Mouse (Mus musculus) limb, embryonic 14.5 days (tissue): ENCODE data around the gene Zfp239. TPM values are rescaled to one million over a fixed set of nuclear protein-coding genes. Genes with fewer than 3 reads are reported as not detected.
A peak's percentile ranks its signal among the peaks of the same experiment; 100 is the strongest.

Experiments
- ATAC-seq: fragments of 200-750 bp; cut with Nextera tagmentation; 2 replicates; pipeline ENCODE4 v1.8.0; 2017; ENCODE audit warnings: low read depth, moderate number of reproducible peaks, moderate TSS enrichment; ENCODE audit not compliant: low FRiP score
- DNase-seq: peaks from one replicate; pipeline ENCODE4 v3.0.0-alpha.2; 2015; ENCODE audit warnings: low spot score
- H3K27ac ChIP-seq: fragments of 300-500 bp; sonication (generic); replicated peaks from 2 replicates; pipeline ENCODE4 v1.5.1; 2014; ENCODE audit warnings: low read depth, mild to moderate bottlenecking, low read length, moderate library complexity, mixed read lengths
- H3K27me3 ChIP-seq: fragments of 300-500 bp; sonication (generic); 2 replicates; pipeline ENCODE4 v1.6.1; 2014; ENCODE audit warnings: low read length, mixed read lengths; ENCODE audit not compliant: control insufficient read depth, insufficient read depth
- H3K36me3 ChIP-seq: fragments of 300-500 bp; sonication (generic); 2 replicates; pipeline ENCODE4 v1.6.1; 2014; ENCODE audit warnings: mild to moderate bottlenecking, low read length, moderate library complexity, mixed read lengths; ENCODE audit not compliant: control insufficient read depth, insufficient read depth
- H3K4me1 ChIP-seq: fragments of 300-500 bp; sonication (generic); 2 replicates; pipeline ENCODE4 v1.6.1; 2014; ENCODE audit warnings: antibody characterized with exemption, low read length, mixed read lengths; ENCODE audit not compliant: control insufficient read depth, insufficient read depth
- H3K4me2 ChIP-seq: fragments of 300-500 bp; sonication (generic); replicated peaks from 2 replicates; pipeline ENCODE4 v1.6.1; 2014; ENCODE audit warnings: low read depth, mild to moderate bottlenecking, low read length, moderate library complexity; ENCODE audit not compliant: severe bottlenecking
- H3K4me3 ChIP-seq: fragments of 300-500 bp; sonication (generic); replicated peaks from 2 replicates; pipeline ENCODE4 v1.5.1; 2014; ENCODE audit warnings: low read length
- H3K9ac ChIP-seq: fragments of 300-500 bp; sonication (generic); 2 replicates; pipeline ENCODE4 v1.6.1; 2014; ENCODE audit warnings: mild to moderate bottlenecking, low read depth, low read length, moderate library complexity; ENCODE audit not compliant: severe bottlenecking
- H3K9me3 ChIP-seq: fragments of 300-500 bp; sonication (generic); 2 replicates; pipeline ENCODE4 v1.6.1; 2016; ENCODE audit warnings: low read length; ENCODE audit not compliant: control insufficient read depth
- POLR2A ChIP-seq: fragments of 200-500 bp; IDR thresholded peaks from 2 replicates; pipeline ENCODE4 v1.8.0; 2012; ENCODE audit warnings: inconsistent platforms, mild to moderate bottlenecking, moderate library complexity, borderline replicate concordance; ENCODE audit not compliant: insufficient read depth, insufficient read length; ENCODE audit errors: extremely low read depth
- WGBS: fragments of 180-500 bp; shearing (Covaris S2); extraction: QIAGEN DNeasy Blood & Tissue Kit; methylation state at CpG from one replicate; pipeline ENCODE4 v1.1.7; 2014; 5-methylcytosine and 5-hydroxymethylcytosine counted together
- polyA plus RNA-seq, 2 experiments: library from polyadenylated mRNA; depleted of rRNA in 1 of 2; stranded (reverse) in 1 of 2; unstranded in 1 of 2; fragments of >200 nt; fragmentation: Nextera tagmentation in 1 of 2; extraction: Ambion mirVana in 1 of 2; gene quantifications; 2 replicates each; pipeline versions ENCODE4 v1.2.1 to v1.2.3; 2012 to 2014

Gene Zfp239
- polyA plus RNA-seq, 2 experiments, result 7.4 to 11.8 TPM

DNA sequence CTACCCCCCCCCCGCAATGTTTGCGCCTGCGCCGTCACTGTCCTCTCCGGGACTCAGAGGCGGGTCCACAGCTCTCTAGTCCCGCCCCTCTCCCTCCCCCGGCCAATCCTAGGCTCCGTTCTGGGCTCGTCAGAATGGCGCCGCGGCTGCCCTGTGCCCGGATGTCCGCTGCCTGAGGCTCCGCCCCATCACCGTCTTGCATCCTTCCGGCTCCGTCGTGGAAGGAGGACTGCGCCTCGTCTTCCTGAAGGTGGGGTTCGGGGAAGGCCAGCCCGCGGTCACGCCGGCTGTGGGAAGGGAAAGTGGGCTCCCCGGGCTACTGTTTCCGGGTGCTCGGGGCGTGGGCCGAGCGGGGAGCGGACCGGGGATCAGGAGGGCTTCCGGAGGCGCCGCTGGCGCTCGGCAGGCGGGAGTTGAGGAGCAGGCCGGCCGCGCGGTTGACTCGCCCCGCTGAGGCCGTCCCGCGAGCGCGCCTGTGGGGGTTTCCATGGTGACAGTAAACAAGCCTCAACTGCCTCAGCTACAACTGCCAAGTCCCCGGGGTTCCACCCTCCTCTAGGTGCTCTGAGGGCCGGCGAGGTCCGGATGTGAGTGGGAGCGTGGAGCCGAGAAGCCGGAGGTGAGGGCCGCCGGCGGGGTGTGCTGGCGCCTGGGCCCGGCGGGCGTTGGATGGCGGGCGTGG lies 44.8 kb downstream of the Zfp239 start:
- WGBS, result 1% methylated on average over 52 of the region's 68 CpGs

DNA sequence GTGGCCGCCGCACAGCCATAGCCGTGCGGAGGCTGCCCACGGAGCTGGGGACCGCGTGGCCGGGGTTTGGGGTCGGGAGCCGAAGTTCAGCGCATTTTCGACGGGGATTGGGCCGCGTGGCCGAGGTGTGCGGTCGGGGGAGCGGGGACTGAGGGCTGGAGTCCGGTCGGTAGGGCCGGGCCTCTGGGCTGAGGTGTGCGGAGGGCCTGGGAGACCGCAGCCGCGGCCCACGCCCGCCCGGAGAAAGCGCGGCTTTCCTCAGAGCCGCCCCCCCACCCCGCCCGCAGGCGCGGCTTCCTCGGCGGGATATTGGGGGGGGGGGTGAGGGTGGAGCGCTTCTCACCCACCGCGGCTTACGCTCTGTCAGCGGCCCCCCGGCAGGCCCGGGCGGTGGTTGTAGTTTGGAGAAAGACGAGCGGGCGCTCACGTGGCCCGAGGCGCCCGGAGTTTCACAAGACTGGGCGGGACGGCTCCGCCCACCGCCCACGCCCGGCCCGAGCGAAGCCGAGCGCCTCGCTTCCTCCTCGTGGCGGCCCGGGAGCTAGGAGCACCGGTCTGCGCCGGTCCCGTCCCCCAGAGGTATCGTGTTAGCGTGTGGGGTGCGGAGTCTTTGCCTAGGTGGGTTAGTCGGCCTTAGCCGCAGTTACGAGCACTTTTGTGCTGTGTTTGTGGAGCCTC lies 45.5 kb downstream of the Zfp239 start:
- H3K4me1 ChIP-seq, result peaks cover 23% of the 10 kb centered on the region
- no peaks in the 10 kb centered on the region for H3K36me3 ChIP-seq
- TF ChIP-seq POLR2A, result peak; percentile 29; the same call in 1 of the 2 replicates
- 0% methylated on average over 52 of the region's 77 CpGs for WGBS
- H3K4me2 ChIP-seq, result peak overlapping the region; percentile 48
- H3K4me3 ChIP-seq, result peak overlapping the region; percentile 77
- peak overlapping the region; percentile 95 for H3K27ac ChIP-seq
- H3K27me3 ChIP-seq, result no peaks in the 10 kb centered on the region
- peak; percentile 82 for ATAC-seq
- no peaks in the 10 kb centered on the region for H3K9me3 ChIP-seq
- peak overlapping the region; percentile 93 for H3K9ac ChIP-seq
- DNase-seq, result peak; percentile 90

More for the DNA sequence above, 44.8 kb downstream of the Zfp239 start:
- ATAC-seq (peak; percentile 94), DNase-seq (peak; percentile 99)
- H3K36me3 ChIP-seq, result no peaks in the 10 kb centered on the region
- TF ChIP-seq POLR2A, result peak; percentile 84; the same call in 1 of the 2 replicates
- peak overlapping the region; percentile 95 for H3K27ac ChIP-seq
- peaks cover 23% of the 10 kb centered on the region for H3K4me1 ChIP-seq
- peak overlapping the region; percentile 48 for H3K4me2 ChIP-seq
- peak overlapping the region; percentile 77 for H3K4me3 ChIP-seq
- peak overlapping the region; percentile 93 for H3K9ac ChIP-seq
- no peaks in the 10 kb centered on the region for H3K27me3 ChIP-seq
- no peaks in the 10 kb centered on the region for H3K9me3 ChIP-seq

DNA sequence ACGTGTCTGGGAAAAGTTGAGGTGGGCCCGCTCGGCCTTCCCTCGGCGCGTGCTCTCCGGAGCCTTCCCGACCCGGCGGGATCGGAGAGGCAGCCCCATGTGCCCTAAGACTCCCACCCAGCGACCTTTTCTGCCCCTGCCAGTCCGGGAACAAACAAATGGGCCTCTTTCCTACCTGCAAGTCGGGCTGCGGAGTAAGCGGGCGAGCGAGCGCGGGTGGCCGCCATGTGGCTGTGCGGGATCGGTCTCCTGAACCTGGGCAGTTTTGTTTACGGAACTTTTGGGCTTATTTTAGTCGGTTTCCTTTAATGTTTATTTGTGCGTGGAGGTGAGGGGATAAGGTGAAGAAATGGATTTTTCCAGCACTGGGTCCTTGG lies 46.1 kb downstream of the Zfp239 start:
- WGBS, result 0% methylated on average over 26 of the region's 26 CpGs

DNA sequence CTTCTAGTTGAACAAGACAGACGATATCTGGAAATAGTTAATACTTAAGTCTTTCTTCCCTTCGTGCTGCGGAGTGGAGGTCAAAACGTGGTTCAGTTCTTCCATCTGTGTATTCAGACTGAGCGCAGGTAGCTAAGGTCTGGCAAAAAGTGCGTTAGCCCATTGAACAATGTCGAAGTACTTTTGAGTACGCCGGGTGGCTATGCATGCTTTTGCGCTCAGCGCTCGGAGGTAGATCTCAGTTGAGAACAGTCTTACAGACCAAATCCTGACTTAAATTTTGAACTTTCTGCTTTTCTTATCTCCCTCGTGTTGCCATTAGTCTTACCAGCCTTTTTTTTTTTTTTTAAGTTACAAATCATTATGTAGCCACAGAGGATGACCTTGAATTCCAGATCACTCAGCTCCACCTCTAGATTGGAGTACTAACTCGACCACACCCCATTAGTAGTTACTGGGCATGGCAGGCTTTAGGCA lies 46.6 kb downstream of the Zfp239 start:
- Histone ChIP-seq H3K9ac (peak overlapping the region; percentile 93), H3K4me3 (peak overlapping the region; percentile 77), H3K27me3 (no peaks in the 10 kb centered on the region), H3K36me3 (no peaks in the 10 kb centered on the region), H3K27ac (no peak overlapping the region), H3K4me1 (peaks cover 23% of the 10 kb centered on the region), H3K9me3 (no peaks in the 10 kb centered on the region), H3K4me2 (peak overlapping the region; percentile 48)
- 0% methylated on average over 14 of the region's 14 CpGs for WGBS
- DNase-seq (no peak), ATAC-seq (no peak)
- no peak for TF ChIP-seq POLR2A

More for the DNA sequence above, 46.1 kb downstream of the Zfp239 start:
- no peak for DNase-seq
- TF ChIP-seq POLR2A, result no peak
- Histone ChIP-seq H3K27ac (peak overlapping the region; percentile 95), H3K27me3 (no peaks in the 10 kb centered on the region), H3K9ac (peak overlapping the region; percentile 93), H3K4me2 (peak overlapping the region; percentile 48), H3K4me1 (peaks cover 23% of the 10 kb centered on the region), H3K9me3 (no peaks in the 10 kb centered on the region), H3K4me3 (peak overlapping the region; percentile 77), H3K36me3 (no peaks in the 10 kb centered on the region)
- ATAC-seq, result no peak

DNA sequence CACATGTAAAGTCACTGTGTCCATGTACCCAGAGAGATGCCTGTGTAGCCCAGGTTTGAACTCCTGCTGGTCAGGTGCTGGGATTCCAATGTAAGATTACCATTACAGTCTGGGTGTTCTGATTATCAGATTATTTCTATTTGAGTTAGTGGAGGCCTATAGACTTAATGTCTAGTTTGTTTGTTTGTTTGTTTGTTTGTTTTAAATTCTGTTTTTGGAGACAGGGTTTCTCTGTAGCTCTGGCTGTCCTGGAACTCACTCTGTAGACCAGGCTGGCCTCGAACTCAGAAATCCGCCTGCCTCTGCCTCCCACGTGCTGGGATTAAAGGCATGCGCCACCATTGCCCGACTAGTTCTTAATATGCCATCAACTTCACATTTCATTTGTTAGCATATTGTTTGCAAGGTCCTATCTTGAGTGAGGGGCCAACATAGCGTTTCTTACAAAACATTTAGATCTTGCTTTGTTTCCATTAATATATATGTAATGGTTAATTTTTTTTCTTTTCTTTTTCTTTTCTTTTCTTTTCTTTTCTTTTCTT lies 48.3 kb downstream of the Zfp239 start:
- peaks cover 22% of the 10 kb centered on the region for H3K4me1 ChIP-seq
- H3K9ac ChIP-seq, result no peak overlapping the region; the same call in 1 of the 2 replicates
- H3K4me2 ChIP-seq, result no peak overlapping the region
- TF ChIP-seq POLR2A, result no peak
- WGBS, result 85% methylated on average over 6 of the region's 6 CpGs
- no peaks in the 10 kb centered on the region for H3K9me3 ChIP-seq
- no peak overlapping the region for H3K27ac ChIP-seq
- H3K27me3 ChIP-seq, result no peaks in the 10 kb centered on the region
- H3K4me3 ChIP-seq, result no peak overlapping the region
- H3K36me3 ChIP-seq, result no peaks in the 10 kb centered on the region
- DNase-seq (no peak), ATAC-seq (no peak)
